Mouse (Mus musculus) left cerebral cortex, adult 2 months (tissue): ENCODE measurements at regions not wholly inside any gene's neighbourhood (a gene's known extent, or its start where the extent isn't known, plus 50 kb on each side); places are given as distances from the start of the nearest gene placed in this dataset.

ENCODE experiments used
- DNase-seq, 2 experiments: peaks; one replicate each; pipeline ENCODE4 v3.0.0; 2021 to 2022; ENCODE audit warnings: low spot score in 2 of 2, mixed read lengths in 1 of 2; ENCODE audit errors: extremely low spot score in 1 of 2
- H3K27ac ChIP-seq: fragments of 200-600 bp; 2 replicates; pipeline ENCODE4 v1.8.1; 2022
- H3K4me3 ChIP-seq: fragments of 200-600 bp; 2 replicates; pipeline ENCODE4 v1.8.1; 2022
- CTCF ChIP-seq: fragments of 200-600 bp; IDR thresholded peaks from 2 replicates; pipeline ENCODE4 v1.8.1; 2022; ENCODE audit warnings: antibody characterized with exemption, mild to moderate bottlenecking, moderate library complexity
- intact Hi-C: fragments of 180-260 bp; cut with DNase I; formaldehyde crosslinking; loops from one replicate; pipeline ENCODE4 v1.15.1; 2025

DNA sequence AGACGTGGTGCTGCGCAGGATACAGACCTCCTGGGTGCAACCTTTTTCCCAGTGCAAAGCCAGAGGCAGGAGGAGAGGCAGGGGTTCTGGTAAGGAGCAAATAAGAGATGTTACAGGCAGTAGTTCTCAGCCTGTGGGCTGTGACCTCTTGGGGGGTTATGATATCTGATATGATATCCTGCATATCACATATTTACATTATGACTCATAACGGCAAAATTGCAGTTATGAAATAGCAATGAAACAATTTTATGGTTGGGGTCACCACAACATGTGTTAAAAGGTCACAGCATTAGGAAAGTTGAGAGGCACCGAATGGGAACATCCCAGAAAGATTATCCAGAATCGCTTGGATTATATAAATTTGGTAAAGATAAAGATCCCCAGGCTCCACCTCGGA lies 502.8 kb upstream of the Adam5 start:
- H3K4me3 ChIP-seq, result no peak overlapping the region
- no peak overlapping the region for H3K27ac ChIP-seq
- TF ChIP-seq CTCF, result no peak
- intact Hi-C loops, result no loop called here
- DNase-seq, result no peak

DNA sequence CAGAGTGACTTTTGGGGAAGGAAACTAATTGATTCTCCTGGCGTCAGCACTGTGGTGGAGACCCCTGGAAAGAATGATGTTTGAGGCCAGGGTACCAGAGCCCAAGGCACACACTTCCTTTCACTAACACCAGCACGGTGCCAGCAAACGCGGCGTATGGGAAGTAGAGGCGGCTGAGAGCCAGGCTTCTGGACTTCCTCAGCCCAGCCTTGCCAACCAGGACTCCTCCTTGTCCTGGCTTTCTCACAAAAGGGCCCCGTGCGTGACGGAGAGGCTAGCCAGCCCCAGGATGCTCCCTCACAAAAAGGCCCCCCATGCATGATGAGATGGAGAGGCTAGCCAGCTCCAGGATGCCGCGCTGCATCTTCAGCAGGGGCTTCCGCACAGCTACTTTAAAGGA lies 502.1 kb upstream of the Adam5 start:
- no peak for TF ChIP-seq CTCF
- intact Hi-C loops, result no loop called here

DNA sequence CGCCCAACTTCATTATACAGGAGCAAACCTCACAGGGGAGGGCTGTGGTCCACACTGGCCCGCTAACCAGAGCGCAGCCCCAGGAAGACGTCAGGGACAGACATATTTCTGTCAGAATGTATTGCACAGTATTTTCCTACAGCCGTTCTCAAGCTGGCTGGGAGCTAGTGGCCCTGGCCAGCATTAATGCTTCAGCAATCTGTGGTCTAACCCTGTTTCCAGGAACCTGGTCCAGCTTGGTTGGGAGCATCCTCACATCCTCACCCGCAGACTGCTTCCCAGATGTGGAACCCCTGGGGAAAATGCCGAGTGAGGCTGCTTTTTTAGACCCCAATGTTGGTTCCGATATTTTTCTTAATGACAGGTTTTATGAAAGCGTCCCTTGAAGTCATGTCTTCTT lies 500.6 kb upstream of the Adam5 start:
- intact Hi-C loops, result no loop called here
- no peak for TF ChIP-seq CTCF

More for the DNA sequence above, 502.1 kb upstream of the Adam5 start:
- Histone ChIP-seq H3K4me3 (no peak overlapping the region), H3K27ac (no peak overlapping the region)
- no peak for DNase-seq

DNA sequence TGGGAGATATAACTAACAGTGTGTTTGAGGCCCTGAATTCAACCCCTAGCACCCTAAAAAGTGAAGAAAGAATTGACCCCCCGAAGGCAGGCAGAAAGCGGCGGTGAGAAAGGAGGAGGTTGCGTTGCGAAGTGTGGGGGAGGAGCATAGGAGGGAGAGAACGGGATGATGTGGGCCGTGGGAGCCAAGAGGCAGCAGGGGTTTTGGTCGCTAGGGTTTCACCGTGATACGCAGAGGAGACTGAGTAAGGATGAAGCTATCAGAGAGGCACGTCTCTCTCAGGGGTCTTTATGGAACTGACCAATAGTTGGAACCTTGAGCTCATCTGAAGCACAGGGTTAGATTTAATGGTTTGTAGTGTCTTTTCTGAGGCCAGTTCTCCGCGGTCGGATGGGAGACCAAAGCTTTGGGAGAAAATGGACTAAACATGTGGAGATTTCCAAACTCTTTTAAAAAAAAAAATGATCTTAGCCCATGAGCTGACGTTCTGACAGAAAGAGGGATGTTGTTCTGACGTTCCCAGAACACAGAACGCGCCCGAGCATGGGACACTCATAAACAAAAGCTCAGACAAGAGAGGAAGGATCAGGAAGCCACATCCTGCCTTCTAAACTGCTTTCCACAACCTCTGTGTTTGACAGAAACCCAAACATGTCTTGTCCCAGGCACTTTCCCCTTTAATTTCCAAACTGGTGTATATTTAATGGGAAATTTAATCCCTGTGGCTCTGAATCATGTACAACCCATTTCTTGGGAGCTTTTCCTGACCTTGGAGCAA lies 499.7 kb upstream of the Adam5 start:
- Histone ChIP-seq H3K27ac (no peak overlapping the region), H3K4me3 (no peak overlapping the region)
- intact Hi-C loops, result no loop called here
- no peak for TF ChIP-seq CTCF
- no peak for DNase-seq

More for the DNA sequence above, 500.6 kb upstream of the Adam5 start:
- no peak for DNase-seq
- Histone ChIP-seq H3K4me3 (no peak overlapping the region), H3K27ac (no peak overlapping the region)

DNA sequence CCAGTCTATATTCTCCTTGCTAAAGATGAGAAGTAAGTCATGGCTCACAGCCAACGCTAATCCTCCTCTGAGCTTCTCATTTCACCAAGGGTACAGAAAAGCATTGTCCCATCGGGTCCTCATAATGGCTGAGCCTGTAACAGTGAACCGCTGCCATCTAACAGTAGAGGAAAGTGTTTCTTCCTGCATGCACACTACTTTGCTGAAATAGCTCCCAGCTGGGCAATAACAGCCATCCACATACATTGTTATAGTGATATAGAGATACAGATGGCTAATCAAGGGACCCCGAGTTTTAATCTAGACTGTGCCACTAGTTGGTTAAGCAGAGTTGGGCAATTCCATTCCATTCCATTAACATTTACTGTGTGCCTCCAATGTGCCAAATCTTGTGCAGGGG lies 492.2 kb upstream of the Adam5 start:
- Histone ChIP-seq H3K4me3 (no peak overlapping the region), H3K27ac (no peak overlapping the region)
- intact Hi-C loops, result no loop called here
- DNase-seq, result no peak
- no peak for TF ChIP-seq CTCF

DNA sequence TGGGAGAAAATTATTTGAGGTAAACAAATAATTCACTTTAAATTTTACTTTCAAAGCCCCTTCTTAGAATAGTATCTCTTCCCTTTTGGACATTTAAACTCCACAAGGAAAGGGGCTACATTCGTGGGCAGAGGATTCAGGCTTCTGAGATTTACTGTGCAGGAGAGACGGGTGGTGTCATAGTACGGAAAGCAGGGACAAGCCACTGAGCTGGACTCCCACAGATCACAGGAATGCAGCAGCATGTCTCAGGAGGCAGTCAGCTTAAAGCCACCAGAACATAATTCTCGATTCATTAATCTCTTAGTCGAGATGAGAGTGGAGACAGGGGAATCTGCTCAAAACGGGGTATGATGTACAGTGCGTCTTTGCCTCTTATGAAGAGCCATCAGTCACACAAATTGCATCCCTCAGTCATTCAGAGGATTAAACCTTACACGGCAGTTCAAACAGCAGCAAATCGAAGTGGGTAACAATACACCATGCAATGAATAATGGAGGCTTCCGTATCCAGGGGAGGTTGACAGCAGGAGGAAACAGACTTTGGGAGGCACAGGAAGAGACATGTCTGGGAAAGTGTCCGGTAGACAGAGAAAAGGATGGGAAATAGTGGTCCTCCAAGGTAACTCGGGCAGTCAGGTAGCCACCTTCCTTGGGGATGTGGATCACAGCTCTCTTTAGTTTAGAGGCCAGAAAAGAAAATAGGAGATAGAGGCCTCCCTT lies 487.8 kb upstream of the Adam5 start:
- no peak for DNase-seq
- TF ChIP-seq CTCF, result no peak
- Histone ChIP-seq H3K27ac (no peak overlapping the region), H3K4me3 (no peak overlapping the region)
- intact Hi-C loops, result no loop called here

DNA sequence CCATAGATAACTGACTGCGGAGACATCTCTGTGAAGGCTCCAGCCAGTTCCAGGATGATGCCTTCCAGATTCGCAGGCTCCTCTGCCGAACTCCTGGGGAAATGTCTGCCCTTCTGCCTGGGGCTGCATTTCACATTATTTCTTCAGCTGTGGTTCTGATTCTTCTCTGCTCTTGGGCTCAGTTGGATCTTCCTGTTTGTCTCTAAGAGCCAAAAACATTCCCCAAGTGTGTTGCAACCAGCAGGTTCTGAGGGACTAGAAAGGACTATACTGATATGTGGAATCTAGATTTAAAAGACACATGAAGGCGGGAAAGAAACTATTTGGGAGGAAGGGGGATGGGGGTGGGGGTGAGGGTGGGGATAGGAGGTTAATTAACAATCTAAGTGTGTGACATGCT lies 483.8 kb upstream of the Adam5 start:
- DNase-seq, result no peak
- Histone ChIP-seq H3K27ac (no peak overlapping the region), H3K4me3 (no peak overlapping the region)
- intact Hi-C loops, result no loop called here
- no peak for TF ChIP-seq CTCF

DNA sequence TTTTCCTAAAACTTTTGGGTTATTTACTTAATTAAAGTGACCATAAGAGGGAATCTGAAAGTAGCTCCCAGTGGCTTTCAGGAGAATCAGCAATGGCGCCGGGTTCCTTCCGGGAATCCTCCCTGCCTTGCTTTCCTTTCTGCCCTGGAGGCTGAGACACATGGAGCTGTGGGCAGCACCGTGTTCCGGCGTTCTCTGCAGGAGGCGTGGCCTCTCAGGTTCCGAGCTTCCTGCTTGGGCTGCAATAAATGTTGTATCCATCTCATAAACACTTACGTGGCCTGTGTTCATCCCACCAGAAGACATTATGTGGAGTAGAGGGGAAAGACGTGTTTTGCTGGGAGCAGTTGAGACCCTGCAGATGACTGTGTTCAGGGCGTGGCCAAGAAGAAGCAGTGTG lies 483.3 kb upstream of the Adam5 start:
- Histone ChIP-seq H3K4me3 (no peak overlapping the region), H3K27ac (no peak overlapping the region)
- intact Hi-C loops, result no loop called here
- DNase-seq, result no peak
- TF ChIP-seq CTCF, result no peak

DNA sequence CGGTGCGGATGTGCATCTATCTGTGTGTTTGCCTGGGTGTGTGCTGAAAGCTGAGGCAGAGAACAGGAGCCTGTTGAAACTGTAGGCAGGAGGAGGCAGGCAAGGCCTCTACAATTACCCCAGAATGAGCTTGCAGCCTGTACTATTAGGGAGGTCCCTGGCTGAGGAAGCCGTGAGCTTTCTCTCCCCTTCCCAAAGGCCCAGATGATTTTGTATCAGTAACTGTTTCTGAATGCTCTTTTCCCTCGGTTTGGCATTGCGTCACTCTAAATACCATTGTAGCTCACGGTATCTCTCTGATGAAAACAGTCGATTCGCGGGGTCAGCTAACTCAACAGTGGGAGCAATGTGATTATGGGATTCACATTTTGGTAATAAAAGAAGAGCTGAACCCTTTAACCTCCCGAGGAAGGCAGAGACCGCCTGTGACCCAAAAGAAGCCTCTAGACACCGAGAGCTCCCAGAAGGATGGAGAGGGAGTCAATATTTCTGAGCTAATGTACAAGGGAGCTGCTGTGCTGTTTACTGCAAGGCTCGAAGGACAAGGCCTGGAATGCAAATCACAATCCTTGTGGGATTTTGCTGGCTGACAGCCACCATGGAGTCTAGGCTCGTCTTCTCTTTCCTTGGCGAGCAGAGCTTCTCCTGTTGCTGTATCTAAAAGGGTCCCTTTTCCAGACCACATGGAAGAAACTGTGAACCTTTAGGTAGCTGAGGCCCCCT lies 482.8 kb upstream of the Adam5 start:
- H3K4me3 ChIP-seq, result no peak overlapping the region
- no peak overlapping the region for H3K27ac ChIP-seq
- TF ChIP-seq CTCF, result no peak
- DNase-seq, result no peak
- intact Hi-C loops, result no loop called here
